Mouse (Mus musculus) cerebellum, adult 2 months (tissue): ENCODE data around the gene Pex14. TPM values are rescaled to one million over a fixed set of nuclear protein-coding genes. Genes with fewer than 3 reads are reported as not detected.

ENCODE experiments used
- DNase-seq, 2 experiments: peaks; one replicate each; pipeline ENCODE4 v3.0.0; 2021
- H3K27ac ChIP-seq: fragments of 200-500 bp; 2 replicates; pipeline ENCODE4 v1.5.1; 2012; ENCODE audit warnings: low read length, control low read depth, inconsistent platforms; ENCODE audit not compliant: insufficient read depth
- H3K27me3 ChIP-seq: fragments of 200-500 bp; 2 replicates; pipeline ENCODE4 v1.6.1; 2012; ENCODE audit warnings: inconsistent platforms, mild to moderate bottlenecking, low read length, moderate library complexity; ENCODE audit not compliant: control insufficient read depth, insufficient read depth
- H3K4me1 ChIP-seq: fragments of 200-500 bp; 2 replicates; pipeline ENCODE4 v1.6.1; 2011; ENCODE audit warnings: low read length; ENCODE audit not compliant: control insufficient read depth, insufficient read depth
- H3K4me3 ChIP-seq: fragments of 200-500 bp; replicated peaks from 2 replicates; pipeline ENCODE3; 2011; ENCODE audit warnings: mild to moderate bottlenecking, low read depth, low read length, control low read depth; ENCODE audit not compliant: insufficient read depth
- CTCF ChIP-seq: fragments of 200-500 bp; IDR thresholded peaks from 2 replicates; pipeline ENCODE4 v1.5.1; 2011; ENCODE audit warnings: low read depth, mild to moderate bottlenecking, control low read depth, low read length, moderate library complexity, borderline replicate concordance; ENCODE audit not compliant: insufficient read depth
- POLR2A ChIP-seq: fragments of 200-500 bp; IDR thresholded peaks from 2 replicates; pipeline ENCODE4 v1.6.1; 2011; ENCODE audit warnings: low read length, control low read depth, borderline replicate concordance; ENCODE audit not compliant: insufficient read depth
- WGBS: fragments of 180-500 bp; shearing (Covaris S2); methylation state at CpG from one replicate; pipeline ENCODE4 v1.1.7; 2018; 5-methylcytosine and 5-hydroxymethylcytosine counted together
- polyA plus RNA-seq: library from polyadenylated mRNA; depleted of rRNA; stranded (reverse); fragments of >200 nt; gene quantifications from 2 replicates; pipeline ENCODE4 v1.2.3, GENCODE M21; 2012; rRNA removed

Gene Pex14
- polyA plus RNA-seq: 48.5 and 52.5 TPM in 2 replicates

DNA sequence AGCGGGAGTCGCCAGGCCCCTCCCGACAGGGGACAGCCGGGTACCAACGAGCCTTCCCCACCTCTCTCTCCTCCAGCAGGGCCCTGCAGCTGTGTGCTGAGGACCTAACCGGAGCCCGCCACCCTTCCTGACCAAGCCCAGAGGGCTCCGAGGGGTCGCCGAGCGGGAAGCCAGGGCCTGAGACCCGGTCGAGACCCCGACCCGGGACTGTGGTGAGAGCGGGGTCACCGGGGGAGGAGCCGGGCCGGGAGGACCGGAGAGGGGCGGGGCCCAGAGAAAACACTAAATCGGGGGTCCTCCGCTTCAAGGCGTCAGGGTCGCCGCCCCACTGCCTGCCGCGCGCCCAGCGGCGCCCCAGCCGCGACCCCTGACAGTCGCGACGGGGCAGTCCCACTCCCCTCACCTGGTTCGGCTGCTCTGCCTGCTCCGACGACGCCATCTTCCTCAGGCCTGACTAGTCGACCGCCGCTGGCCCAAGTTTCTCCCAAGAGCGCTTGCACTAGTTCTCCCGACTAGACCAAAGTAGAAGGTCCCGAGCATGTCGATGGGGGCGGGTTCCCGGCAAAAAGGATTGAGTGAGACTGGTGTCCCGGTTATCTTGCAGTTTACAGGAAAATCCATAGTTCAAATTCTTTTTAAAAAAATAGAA, at the start of gene Pex14:
TSS of gene Pex14 (minus strand) at position 508 of the 649 bp plus-strand sequence.
- DNase-seq: peak; percentile 92
- Histone ChIP-seq H3K27ac (no peak within 1 kb of the TSS), H3K4me3 (peak within 1 kb of the TSS; percentile 53), H3K27me3 (no peaks in the 10 kb centered on the region), H3K4me1 (peaks cover 8% of the 10 kb centered on the region; the same call in 1 of the 2 replicates)
- TF ChIP-seq CTCF: no peak
- 0 out of 2 replicates have a peak, but pooled peaks have one; percentile 41 for TF ChIP-seq POLR2A
- WGBS: under 1% methylated on average over 50 of the region's 50 CpGs

DNA sequence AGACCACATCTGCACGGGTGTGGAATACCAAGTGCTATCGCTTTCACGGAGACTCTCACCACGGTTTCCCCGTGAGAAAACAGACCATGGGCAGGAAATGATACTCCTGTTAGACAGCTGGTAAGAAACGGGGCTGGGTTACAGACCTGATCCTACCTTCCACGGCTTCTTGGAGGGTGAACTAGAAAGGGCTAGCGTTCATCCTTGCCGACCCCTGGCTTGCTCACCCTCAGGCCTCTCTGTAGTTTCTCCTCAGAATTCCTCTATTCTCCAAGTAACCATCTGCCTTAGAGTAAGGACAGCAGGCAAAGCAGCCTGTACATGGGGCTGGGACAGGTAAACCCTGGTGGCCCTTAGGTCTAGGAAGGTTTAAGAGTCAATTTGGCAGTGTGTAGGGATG, 49.5 kb upstream of the Pex14 start:
- DNase-seq: no peak

DNA sequence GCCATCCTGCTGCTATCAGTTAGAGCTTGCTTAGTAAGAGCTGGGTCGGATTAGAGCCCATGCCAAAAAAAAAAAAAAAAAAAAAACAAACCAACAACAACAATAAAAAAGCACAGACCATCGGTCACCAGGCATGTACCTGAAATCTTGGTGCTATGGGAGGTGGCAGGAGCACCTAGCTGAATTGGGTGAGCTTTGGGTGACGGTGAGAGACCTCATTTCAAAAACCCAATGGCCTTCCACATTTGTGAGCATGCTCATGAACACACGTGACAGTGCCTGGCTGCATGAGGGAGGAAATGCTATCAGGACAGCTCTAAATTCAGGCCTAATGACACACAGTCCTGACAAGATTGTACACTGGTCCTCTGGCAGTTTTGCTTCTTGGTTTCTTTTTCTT, 48.4 kb upstream of the Pex14 start:
- Histone ChIP-seq H3K4me3 (no peak overlapping the region), H3K4me1 (no peaks in the 10 kb centered on the region), H3K27me3 (no peaks in the 10 kb centered on the region), H3K27ac (no peak overlapping the region)
- 75% methylated on average over 4 of the region's 4 CpGs for WGBS
- no peak for DNase-seq
- TF ChIP-seq POLR2A (no peak), CTCF (no peak)

More for the DNA sequence above, 49.5 kb upstream of the Pex14 start:
- Histone ChIP-seq H3K4me3 (no peak overlapping the region), H3K27ac (no peak overlapping the region), H3K27me3 (no peaks in the 10 kb centered on the region), H3K4me1 (no peaks in the 10 kb centered on the region)
- WGBS: 82% methylated on average over 9 of the region's 9 CpGs
- TF ChIP-seq CTCF: no peak
- no peak for TF ChIP-seq POLR2A

DNA sequence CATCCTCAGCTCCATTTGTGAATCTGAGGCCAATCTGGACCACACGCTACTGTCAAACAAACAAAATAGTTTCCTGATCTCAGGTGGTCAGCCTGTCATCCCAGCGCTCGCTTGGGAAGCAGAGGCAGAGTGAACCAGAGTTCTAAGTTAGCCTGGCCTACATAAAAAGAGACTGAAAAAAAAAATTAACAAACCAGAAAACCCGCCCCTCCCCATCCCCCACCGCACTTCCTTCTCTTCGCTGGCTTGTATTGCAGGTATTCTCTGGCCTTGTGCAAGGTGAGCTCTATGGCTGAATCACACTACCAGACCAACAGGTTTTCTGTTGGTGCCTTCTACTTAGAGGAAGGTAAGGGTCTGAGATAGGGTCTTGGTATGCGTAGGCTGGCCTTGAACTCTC, 47.9 kb upstream of the Pex14 start:
- WGBS: 96% methylated on average over 7 of the region's 7 CpGs
- H3K27me3 ChIP-seq: no peaks in the 10 kb centered on the region
- TF ChIP-seq POLR2A: no peak
- no peak for TF ChIP-seq CTCF

DNA sequence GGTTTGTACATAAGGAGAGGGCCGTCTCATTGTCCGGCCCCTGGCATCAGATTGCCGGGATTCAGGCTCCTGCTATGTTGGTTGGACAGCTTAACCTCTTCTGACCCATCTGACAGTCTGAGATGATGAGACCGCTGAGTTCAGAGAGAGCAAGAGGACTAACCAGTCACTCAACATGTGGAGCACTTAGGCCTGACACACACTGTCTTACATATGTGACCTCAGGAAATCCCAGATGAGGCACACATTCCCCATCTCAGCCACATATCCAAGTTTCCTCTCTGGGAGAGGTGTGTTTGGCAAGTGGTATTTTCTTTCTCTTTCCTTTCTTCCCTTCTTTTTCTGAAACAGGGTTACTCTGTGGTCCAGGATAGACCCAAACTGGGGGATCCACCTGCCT, 45.5 kb upstream of the Pex14 start:
- 90% methylated on average over 4 of the region's 4 CpGs for WGBS
- TF ChIP-seq POLR2A: no peak
- TF ChIP-seq CTCF: no peak
- no peak for DNase-seq
- Histone ChIP-seq H3K27ac (no peak overlapping the region), H3K4me3 (no peak overlapping the region), H3K27me3 (no peaks in the 10 kb centered on the region), H3K4me1 (no peaks in the 10 kb centered on the region)

More for the DNA sequence above, 47.9 kb upstream of the Pex14 start:
- Histone ChIP-seq H3K4me1 (no peaks in the 10 kb centered on the region), H3K27ac (no peak overlapping the region), H3K4me3 (no peak overlapping the region)
- DNase-seq: no peak

DNA sequence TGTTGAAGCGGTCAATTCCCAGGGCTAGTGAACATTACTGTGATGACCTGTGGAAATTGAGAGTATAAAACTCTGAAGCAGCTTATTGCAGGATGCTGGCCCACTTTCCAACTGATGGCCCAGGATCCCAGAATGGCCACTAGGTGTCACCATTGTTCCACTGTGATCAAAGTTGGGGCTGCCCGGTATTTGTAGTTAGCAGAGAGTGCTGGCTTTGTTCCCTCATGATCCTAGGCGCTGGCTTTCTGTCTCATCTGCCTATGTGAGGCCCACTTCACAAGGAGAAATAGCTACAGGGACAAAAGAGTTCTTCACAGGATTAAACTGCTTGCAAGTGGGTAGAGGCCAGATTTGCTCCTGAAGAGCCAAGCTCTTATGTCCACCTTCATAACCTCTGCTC, 44.8 kb upstream of the Pex14 start:
- peak; percentile 77 to 82 for DNase-seq
- 8% methylated on average over 3 of the region's 3 CpGs for WGBS
- Histone ChIP-seq H3K27me3 (no peaks in the 10 kb centered on the region), H3K27ac (no peak overlapping the region), H3K4me3 (no peak overlapping the region), H3K4me1 (no peaks in the 10 kb centered on the region)
- TF ChIP-seq POLR2A (no peak), CTCF (peak; percentile 93)

DNA sequence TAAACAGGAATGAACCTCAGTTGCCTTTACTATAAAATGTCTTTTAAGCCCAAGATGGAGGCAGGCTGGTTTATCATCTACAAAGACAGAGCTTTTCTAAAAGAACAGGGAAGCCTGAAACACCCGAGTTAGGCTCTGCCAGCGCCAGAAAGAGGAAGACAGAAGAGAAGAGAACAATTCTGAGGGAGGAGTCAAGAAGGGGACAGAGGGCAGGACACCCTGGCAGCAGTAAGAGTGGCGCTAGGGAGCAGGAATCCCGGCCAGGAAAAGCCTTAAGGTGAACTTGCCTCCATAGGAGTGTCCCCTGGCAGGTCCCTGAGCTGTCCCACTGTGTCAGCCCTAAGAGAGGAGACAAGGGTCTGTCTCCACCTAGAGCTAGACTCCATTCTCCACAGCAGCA, 43.9 kb upstream of the Pex14 start:
- Histone ChIP-seq H3K27me3 (no peaks in the 10 kb centered on the region), H3K27ac (no peak overlapping the region), H3K4me3 (no peak overlapping the region), H3K4me1 (no peaks in the 10 kb centered on the region)
- DNase-seq: no peak
- WGBS: 22% methylated on average over 4 of the region's 4 CpGs
- no peak for TF ChIP-seq POLR2A
- no peak for TF ChIP-seq CTCF

DNA sequence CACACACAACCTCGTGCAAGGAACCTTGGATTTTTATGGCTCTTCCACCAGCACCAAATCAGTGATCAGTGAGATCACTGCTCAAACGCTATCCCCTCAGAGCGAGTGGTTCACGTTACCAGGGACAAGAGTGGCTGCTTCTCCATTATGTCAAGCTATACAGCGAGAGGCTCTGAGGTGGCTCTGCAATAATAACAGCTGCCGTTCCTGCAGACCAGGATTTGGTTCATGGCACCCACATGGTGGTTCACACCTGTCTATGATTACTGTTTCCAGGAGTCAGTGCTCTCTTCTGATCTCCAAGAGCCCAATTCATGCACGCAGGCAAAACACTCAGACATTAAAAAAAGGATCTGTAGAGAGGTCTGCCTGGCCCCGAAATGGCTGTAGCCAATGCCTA, 38.8 kb upstream of the Pex14 start:
- Histone ChIP-seq H3K4me1 (no peaks in the 10 kb centered on the region), H3K27ac (no peak overlapping the region), H3K27me3 (no peaks in the 10 kb centered on the region), H3K4me3 (no peak overlapping the region)
- DNase-seq: no peak
- TF ChIP-seq CTCF: no peak
- no peak for TF ChIP-seq POLR2A
- WGBS: 86% methylated on average over 8 of the region's 8 CpGs

DNA sequence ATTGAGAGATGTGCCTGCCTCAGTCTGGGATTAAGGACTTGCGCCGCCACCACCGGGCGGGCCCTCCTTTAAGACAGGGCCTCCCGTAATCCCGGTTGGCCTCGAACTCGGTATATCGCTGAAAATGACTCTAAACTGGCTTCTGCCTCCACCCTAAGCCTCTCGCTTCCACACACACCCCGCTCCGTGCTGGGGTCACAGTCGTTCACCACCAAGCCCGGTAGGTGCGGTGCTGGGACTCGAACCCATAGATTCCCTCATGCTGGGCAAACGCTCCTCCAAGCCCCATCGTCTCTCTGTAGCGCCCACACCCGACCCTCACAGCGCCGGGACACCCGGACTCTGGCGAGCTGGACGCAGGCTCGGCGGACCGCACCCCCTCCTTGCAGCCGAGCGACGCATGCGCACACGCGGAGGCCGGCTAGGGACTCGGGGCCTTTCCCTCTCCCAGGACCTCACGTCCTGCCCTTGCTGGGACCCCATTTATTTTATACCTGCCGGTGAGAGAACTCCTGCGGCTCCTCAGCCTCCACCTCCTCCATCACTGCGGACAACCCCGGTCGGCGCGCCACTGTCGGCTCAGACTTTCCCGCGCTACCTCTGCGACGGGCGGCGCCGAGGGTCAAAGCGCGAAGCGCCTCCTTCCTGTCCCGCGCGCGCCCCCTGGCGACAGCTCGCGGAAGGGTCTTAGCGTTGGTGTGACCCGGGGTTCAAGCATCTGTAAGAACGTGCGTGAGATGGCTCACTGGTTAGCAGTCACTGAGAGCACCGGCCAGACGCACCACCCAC, 37.5 kb upstream of the Pex14 start, which contains the start of gene Cenps:
TSS of gene Cenps (minus strand) at position 648 of the 789 bp plus-strand sequence.
- 1% methylated on average over 68 of the region's 68 CpGs for WGBS
- Histone ChIP-seq H3K4me3 (peak within 1 kb of the TSS; percentile 80), H3K4me1 (no peaks in the 10 kb centered on the region), H3K27me3 (no peaks in the 10 kb centered on the region), H3K27ac (no peak within 1 kb of the TSS)
- TF ChIP-seq POLR2A (no peak), CTCF (peak; percentile 86)
- peak; percentile 90 to 93 for DNase-seq
